Mouse (Mus musculus) c-Kit-positive CD71-negative TER-119-negative erythroid progenitor cells, embryonic 14.5 days (primary cell): ENCODE measurements around the gene Maco1.

Experiments used
- DNase-seq: peaks from one replicate; pipeline ENCODE4 v3.0.0-alpha.2; 2013; ENCODE audit warnings: low read depth

The Maco1 gene

DNA sequence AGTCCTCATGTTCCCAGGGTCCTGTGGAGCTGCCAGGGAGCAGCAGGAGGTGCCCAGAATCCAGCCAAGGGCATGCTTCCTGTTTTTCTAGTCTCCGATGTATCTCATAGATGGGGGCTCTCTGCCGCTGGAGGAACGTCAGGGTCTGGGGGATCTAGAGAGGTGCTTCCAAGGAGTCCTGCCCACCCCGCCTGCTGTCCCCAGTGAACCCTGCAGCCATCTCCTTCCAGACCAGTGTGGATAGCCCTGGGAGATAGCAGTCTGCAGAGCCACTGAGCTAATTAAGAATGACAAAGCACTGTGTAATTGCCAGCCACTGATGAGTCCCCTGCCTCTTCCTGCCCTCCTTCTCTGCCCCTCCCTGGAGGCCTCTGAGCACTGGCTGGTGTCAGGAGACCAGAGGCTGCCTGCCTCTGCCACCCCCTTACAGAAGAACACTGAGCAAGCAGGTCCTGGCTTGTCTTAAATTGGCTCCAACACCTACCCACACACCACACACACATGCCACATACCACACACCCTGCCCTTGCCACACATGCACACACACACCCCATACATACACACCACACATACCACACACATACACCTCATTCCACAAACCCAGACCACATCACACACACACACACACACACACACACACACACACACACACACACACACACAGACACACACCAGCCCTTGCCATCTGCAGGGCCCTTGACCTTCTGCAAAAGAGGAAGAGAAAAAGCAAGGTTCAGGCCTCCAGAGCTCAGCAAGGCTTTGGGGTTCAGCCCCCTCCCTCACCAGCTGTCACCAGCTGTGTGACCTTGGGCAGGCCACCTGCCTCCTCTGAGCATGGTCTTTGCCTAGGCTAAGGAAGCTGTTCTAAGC lies 80.1 kb downstream of the Maco1 start:
- no peak for DNase-seq

DNA sequence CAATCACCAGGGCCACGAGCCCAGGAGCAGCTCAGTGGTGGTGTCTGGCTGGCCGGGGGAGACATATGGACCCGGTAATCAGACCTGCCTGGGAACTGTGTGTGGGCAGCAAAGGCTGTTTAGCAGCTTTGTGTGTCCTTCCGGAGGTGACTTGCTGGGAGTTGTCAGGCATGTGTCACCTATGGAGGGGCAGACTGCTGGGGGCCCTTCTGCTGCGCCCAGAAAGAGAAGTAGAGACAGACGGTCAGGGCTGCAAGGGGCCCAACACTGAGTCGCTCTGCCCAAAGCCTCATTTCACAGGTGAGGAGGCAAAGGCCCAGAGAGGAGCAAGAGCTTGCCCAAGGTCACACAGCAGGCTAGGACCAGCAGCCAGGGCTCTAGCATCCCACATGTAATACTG lies 83.3 kb downstream of the Maco1 start:
- no peak for DNase-seq

DNA sequence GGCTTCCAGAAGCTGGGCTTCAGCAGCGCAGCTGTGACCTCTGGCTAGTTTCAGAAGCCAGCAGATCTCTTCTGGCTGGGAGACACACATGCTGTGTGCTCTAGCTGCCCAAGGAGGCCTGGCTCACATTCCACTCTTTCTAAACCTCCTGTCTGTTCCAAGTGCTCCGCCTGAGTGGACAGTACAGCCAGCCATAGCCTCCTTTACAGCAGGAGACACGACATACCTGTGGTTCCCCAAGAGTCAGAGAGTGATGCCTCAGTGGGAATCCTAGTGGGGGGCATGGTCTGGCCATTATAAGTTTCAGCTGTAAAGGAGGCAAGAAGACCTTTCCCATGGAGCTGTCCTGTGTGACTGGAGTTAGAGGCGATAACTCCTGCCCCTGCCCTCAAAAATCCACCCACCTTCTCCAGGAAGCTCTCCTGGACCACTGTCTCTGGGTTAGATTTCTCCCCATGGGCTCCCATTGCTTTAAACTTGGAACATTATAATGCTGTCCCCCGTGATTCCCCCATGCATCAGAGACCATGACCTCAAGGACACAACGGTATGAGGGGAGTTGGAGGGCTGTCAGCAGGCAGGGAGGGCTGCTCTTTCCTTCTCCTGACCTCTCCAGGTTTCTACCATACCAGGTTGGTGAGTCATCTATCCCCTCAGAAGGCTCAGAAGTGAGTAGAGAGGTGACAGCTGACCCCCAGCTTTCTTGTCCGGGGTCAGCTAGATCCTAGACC lies 83.9 kb downstream of the Maco1 start:
- DNase-seq, result no peak

DNA sequence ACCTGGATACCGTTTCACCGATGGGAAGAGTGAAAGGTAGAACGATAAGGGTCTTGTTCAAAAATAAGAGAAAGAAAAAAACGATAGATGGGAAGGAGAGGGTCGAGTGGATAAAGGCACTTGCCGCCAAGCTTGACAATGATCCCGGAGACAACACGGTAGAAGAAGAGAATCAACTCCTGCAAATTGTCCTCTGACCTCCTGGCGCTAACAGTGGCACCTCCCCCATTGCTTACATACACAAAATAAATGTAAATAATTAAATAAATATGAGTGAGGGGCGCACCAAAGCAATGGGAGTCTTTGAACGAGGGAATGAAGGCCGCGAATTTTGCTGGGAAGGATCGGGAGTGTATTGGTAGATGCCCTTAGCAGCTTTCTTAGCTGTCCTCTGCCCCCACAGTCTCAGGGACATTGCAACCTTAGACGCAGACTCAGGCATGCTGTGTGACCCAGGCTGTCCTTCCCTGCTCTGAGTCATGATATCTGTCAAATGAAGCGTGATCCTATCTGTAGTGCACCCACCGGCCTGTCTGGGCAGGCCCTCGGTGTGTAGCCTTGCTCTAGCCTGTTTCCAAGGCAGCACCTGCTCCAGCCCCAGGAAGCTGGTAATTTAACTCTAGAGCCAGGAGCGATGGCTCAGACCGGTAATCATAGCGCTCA lies 84.8 kb downstream of the Maco1 start:
- no peak for DNase-seq

DNA sequence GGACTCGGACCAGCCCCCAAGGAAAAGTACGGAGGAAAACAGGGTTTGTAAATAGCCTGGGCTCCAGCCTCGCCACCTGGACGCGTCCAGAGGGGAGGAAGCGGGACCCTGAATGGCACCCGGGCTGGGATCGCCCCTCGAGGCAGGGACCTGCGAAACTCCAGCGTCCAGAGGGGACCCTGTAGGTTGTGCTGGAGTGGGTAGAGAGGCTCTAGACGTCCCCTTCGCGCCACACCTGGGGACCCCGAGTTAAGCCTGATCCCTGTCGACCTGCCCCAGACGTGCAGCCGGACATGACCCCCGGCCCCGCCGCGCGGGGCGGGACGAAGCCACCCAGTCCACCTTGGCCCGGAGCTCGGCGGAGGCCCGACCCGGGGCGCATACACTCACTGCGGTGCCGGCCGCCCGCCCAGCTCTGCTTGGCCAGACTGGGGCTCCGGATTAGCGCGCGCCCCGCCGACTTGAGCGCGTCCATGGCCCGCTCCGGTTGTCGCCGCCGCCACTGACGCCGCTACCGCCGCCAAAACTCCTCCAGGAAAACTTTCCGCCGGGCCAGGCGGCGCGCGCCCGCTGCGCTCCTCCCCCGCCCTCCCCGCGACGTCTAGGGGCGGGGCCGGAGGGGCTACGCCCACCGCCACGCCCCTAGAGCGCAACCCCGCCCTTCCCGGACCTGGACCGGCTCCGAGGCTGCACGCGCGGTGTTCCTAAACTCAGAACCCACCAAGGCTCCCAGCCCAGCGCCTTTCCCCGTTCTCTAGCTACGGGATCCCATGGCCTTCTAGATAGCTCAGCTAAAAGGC lies 85.5 kb downstream of the Maco1 start, which contains the start of gene Ldlrap1:
TSS of gene Ldlrap1 (minus strand) at position 599 of the 800 bp plus-strand sequence.
- DNase-seq, result no peak

DNA sequence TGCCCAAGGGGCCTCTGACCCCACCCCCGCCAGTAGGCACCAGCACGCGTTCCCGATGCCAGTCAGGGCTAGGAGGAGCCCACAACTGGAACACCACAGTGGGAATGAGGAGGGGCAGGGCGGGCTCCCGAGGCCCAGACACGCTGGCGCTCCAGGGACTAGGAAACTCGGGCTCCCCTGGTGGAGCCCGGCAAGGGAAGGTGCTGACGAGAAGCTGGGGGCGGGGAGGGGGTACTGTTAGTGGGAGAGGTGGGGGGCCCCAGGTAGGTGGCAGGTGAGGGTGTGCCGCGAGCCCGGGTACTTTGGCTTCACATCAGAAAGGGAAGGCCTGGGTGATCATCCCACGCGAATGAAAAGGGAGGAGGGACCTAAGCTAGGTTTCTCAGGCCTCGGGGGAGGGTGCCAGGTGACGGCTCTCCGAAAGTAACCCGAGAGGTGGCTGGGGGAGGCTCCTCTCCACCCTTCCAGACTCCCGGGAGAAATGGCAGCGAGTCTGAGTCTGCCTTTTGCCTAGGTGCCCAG lies 86.2 kb downstream of the Maco1 start:
- no peak for DNase-seq

DNA sequence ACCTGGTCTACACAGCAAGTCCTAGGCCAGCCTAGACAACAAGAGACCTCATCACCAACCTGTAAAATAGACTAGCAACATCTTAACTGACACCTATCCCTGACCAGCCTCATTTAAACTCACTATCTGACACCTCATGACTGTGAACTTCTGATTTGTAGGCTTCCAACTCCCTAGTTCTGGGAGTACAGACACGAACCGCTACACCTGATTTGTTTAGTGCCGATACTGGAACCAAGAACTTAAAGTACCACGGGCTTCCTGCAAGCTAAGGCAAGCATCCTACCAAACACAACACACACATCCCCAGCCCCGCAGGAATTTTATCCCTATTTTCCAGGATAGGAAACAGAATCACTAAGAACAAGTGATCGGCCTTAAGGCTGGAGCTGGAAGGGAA lies 86.9 kb downstream of the Maco1 start:
- DNase-seq, result no peak

GRCm38 (mm10) chr4:134764333-134764732 lies 88.8 kb downstream of the Maco1 start:
- DNase-seq, result no peak

GRCm38 (mm10) chr4:134762360-134762759 lies 90.8 kb downstream of the Maco1 start:
- DNase-seq, result no peak

DNA sequence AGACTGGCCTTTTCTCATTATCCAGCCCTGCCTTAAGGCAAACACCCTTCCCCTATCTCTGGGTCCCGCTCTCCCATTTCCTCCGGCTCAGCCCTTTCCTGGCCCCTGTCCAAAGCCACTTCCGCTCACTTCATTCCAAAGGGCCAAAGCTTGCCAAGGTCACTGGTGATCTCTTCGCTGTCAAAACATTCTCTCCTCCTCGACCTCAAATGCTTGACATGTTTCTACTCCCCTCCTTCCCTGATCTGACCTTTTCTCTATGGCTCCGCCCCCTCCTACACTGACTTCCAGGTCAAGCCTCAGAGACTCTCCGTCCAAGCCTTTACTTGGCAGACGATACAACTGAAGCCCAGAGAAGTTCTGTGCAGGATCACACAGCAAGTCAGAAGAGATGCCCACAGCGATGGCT lies 92.3 kb downstream of the Maco1 start:
- no peak for DNase-seq

DNA sequence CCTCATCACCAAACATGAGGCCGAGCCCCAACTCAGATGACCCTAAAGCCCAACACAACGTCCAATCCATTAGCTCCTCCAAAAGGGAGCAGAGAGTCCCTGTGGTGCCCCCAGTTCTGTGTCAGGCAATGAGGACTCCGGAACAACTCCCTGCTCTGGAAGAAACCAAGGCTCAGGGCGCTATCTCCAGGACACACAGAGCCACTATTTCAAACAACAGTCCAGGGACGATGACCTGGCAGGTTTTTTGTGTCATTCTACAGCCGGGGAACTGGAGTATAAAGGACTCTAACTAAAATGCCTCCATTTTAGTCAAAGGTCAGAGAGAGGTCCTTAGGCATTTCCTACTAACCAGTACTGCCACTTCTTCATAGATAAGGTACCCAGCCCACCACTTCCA lies 92.9 kb downstream of the Maco1 start:
- no peak for DNase-seq

DNA sequence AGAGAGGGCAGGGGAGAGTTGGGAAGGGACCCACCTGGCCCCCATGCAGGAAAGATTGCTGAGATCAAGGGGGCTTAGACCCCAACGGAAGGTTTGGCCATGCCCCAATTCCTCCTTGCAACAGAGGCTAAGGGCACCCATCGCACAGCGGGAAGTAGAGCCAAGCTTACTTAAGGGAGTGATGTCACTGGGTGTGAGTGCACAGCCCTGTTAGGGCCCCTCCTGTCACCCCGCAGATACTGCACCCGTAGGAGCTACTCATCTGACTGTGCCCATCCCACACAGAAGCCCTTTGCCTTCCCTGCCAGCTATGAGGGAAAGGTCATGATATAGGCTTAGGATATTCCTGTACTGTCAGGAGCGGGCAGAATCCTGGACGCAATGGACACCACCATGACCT lies 93.6 kb downstream of the Maco1 start:
- DNase-seq, result no peak

DNA sequence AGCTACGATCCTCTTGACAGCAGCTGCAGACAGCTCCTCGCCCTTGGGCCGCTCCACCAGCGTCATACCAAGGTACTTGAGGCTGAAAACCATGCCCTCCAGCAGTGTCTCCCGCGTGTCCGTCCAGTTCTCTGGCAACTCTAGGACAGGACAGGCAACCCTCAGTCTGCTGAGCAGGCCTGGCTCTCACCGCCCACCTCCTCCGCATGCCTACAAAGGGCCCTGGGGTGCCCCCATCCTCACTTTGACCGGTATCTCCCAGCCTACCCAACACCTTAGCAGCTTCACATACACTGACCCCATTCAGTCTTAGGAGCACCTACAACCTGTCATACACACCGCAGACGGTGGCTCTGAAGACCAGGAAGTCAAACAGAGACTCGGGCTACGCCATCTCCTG lies 94.2 kb downstream of the Maco1 start:
- DNase-seq, result no peak

DNA sequence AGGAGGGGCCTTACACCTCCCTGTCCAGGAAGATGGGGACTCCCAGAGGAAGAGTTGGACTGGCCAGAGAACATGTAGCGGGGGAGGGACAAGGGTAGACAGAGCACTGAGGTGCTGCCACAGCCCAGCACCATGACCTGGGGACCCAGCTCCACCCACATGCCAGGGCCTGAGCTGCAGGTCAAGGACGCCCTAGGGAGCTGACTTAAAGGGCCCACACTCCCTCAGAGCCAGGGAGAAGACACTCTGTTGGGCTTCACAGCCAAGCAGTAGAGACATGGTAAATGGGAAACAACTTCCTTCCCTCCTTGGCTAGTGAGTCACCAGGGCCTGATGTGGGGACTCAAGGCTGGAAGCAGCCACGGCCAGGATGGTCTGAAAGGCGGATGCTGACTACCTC lies 94.8 kb downstream of the Maco1 start:
- no peak for DNase-seq

DNA sequence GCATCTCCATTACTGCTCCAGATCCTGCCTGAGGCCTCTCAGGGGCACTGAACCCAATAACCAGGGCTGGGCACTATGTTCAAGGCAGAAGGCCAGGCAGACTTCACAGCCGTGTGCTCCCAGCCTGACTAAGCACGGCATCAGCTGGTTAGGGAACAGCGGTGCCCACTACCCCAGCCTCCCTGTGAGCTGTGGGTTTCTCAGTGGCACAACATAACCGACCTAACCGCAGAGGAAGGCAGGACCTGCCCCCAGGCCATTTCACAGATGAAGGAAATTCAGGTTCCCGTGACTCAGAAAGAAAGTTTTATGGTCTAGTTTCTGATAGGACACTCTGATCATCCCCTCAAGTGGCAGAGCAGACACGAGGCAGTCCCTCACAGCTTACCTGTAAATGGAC lies 96.2 kb downstream of the Maco1 start:
- no peak for DNase-seq

- no peak for DNase-seq
These were observed 98.2 kb downstream of the Maco1 start for GRCm38 (mm10) chr4:134754941-134755340.

DNA sequence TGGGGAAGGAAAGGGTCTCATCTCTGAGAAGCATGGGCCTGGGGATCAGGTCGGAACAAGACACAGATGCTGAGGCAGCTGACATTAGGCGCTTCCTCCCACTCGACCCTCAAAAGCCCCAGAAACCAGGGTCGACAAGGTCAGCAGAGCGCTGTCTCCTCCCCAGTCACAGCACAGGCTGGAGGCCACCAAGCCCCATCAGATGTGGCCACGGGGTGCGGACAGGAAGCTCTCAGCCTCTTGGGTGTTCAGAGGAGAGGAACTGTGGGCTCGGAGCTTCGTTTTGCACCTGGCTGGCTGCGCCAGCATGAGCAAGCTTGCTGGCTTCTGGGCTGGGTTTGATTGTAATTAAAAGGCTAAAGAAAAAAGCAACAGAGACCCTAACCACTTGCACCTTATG lies 98.8 kb downstream of the Maco1 start:
- DNase-seq, result no peak

- DNase-seq, result no peak
These were observed 99.5 kb downstream of the Maco1 start for GRCm38 (mm10) chr4:134753516-134754261.

DNA sequence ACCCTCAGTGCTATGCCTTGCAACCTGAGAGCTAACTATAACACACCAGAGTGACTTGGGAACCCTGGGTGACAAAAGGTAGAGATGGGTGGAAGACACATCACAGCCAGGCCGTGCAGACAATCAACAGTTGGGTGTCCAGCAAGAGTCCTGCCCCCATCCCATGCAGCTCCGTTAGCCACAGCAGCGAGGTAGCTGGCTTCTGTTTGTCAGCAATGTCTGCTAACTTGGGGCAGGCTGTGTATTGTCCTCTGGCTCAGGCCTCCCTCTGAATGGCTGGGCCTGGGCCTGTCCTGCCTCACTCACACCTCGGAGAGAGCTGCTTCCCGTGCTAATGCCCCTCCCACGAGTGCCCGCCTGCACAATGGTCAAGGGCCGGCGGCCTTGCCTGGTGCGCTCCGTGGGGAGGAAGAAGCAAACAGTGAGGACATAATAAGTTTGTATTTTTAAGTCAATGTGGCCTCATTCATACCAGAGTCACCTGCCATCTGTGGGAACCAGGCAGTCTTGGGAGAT lies 100.2 kb downstream of the Maco1 start:
- DNase-seq, result no peak
